ENCODE assay signal across 18 mouse cellular contexts in genomic region chr3:143509531-143509930, GRCm38 (mm10).
DNase-seq lines count a peak whose midpoint lies in the region; ATAC-seq and TF ChIP-seq lines count a peak whose summit lies in the region.
"Had no signal": no experiment of that assay in that cellular context is flagged by ENCODE, and none has a peak within 500 bp of the region (broad histone marks: within the 10 kb centered on the region; RNA-seq: fewer than 3 reads in every experiment).

No protein-coding gene starts in this region.

- no peaks in the 10 kb centered on the region for H3K27me3 ChIP-seq in heart, embryonic 14.5 days (ENCODE audit: control insufficient read depth, insufficient read depth, low read length)
- no peaks in the 10 kb centered on the region for H3K27me3 ChIP-seq in testis, adult 2 months (ENCODE audit: control insufficient read depth, insufficient read depth, low read length)
- H3K27me3 ChIP-seq in limb, embryonic 10.5 days (ENCODE audit: low read depth, poor library complexity, severe bottlenecking) = no peaks in the 10 kb centered on the region
- H3K27me3 ChIP-seq in kidney, embryonic 14.5 days (ENCODE audit: control insufficient read depth, insufficient read depth, low read length) = no peaks in the 10 kb centered on the region
- H3K27me3 ChIP-seq in kidney, adult 2 months (replicated peaks; ENCODE audit: control insufficient read depth, insufficient read depth, low read length) = no peaks in the 10 kb centered on the region
- H3K27me3 ChIP-seq: embryonic facial prominence, embryonic 12.5 days had no signal

- 14% methylated on average over 5 of the region's 5 CpGs for WGBS in heart, embryonic 14.5 days
- WGBS in limb, embryonic 10.5 days = 61% methylated on average over 5 of the region's 5 CpGs
- WGBS in kidney, embryonic 14.5 days = 62% methylated on average over 5 of the region's 5 CpGs
- WGBS in kidney, adult 2 months = 60% methylated on average over 5 of the region's 5 CpGs

- H3K4me1 ChIP-seq in heart, embryonic 14.5 days (ENCODE audit: control insufficient read depth in 2 of 2, insufficient read depth in 2 of 2, low read length in 2 of 2) = peaks cover 3 to 4% of the 10 kb centered on the region in 2 experiments; a peak in 2 of 4 replicates
- H3K4me1 ChIP-seq in testis, adult 2 months (ENCODE audit: control insufficient read depth, insufficient read depth, low read length) = no peaks in the 10 kb centered on the region
- H3K4me1 ChIP-seq in limb, embryonic 10.5 days = peaks cover 9% of the 10 kb centered on the region; the same call in 1 of the 2 replicates
- H3K4me1 ChIP-seq in kidney, embryonic 14.5 days (ENCODE audit: control insufficient read depth, insufficient read depth, low read length) = no peaks in the 10 kb centered on the region
- H3K4me1 ChIP-seq in kidney, adult 2 months (ENCODE audit: control insufficient read depth, insufficient read depth, low read length) = no peaks in the 10 kb centered on the region
- H3K4me1 ChIP-seq: embryonic facial prominence, embryonic 12.5 days had no signal

- TF ChIP-seq POLR2A in testis, adult 2 months (IDR thresholded peaks at IDR 0.05; ENCODE audit: control insufficient read depth, low read depth, low read length) = no peak
- no peak for TF ChIP-seq POLR2A in kidney, adult 2 months (IDR thresholded peaks at IDR 0.05; ENCODE audit: low read depth, low read length)

- no peak overlapping the region for H3K4me3 ChIP-seq in heart, embryonic 14.5 days (ENCODE audit: control insufficient read depth in 1 of 2, insufficient read depth in 1 of 2, low read depth in 1 of 2, low read length in 2 of 2)
- no peak overlapping the region for H3K4me3 ChIP-seq in testis, adult 2 months (ENCODE audit: control insufficient read depth, low read depth, low read length)
- no peak overlapping the region for H3K4me3 ChIP-seq in limb, embryonic 10.5 days
- no peak overlapping the region for H3K4me3 ChIP-seq in kidney, embryonic 14.5 days (ENCODE audit: low read length)
- no peak overlapping the region for H3K4me3 ChIP-seq in kidney, adult 2 months (ENCODE audit: insufficient read depth, low read depth, low read length)
- H3K4me3 ChIP-seq: embryonic facial prominence, embryonic 12.5 days had no signal

- no peaks in the 10 kb centered on the region for H3K9me3 ChIP-seq in heart, embryonic 14.5 days (ENCODE audit: control insufficient read depth, low read length)
- H3K9me3 ChIP-seq in limb, embryonic 10.5 days (replicated peaks) = no peaks in the 10 kb centered on the region
- no peaks in the 10 kb centered on the region for H3K9me3 ChIP-seq in kidney, embryonic 14.5 days (ENCODE audit: control insufficient read depth, low read length)
- H3K9me3 ChIP-seq: embryonic facial prominence, embryonic 12.5 days had no signal

- peak overlapping the region; percentile 18 to 30; a peak in 1 of 4 replicates for H3K27ac ChIP-seq in heart, embryonic 14.5 days (replicated peaks in 1 of 2; ENCODE audit: control insufficient read depth in 1 of 2, insufficient read depth in 1 of 2, low read depth in 2 of 2, low read length in 2 of 2)
- H3K27ac ChIP-seq in testis, adult 2 months (ENCODE audit: control insufficient read depth, insufficient read depth, low read depth, low read length) = peak overlapping the region; percentile 70
- H3K27ac ChIP-seq in limb, embryonic 10.5 days = 0 out of 2 replicates have a peak overlapping the region, but pooled peaks have one; percentile 10
- no peak overlapping the region for H3K27ac ChIP-seq in kidney, embryonic 14.5 days (ENCODE audit: low read depth, low read length)
- no peak overlapping the region for H3K27ac ChIP-seq in kidney, adult 2 months (ENCODE audit: insufficient read depth, low read depth, low read length)
- H3K27ac ChIP-seq: embryonic facial prominence, embryonic 12.5 days; liver, embryonic 14.5 days had no signal

- H3K36me3 ChIP-seq in heart, embryonic 14.5 days (ENCODE audit: control insufficient read depth, insufficient read depth, low read length) = no peaks in the 10 kb centered on the region
- H3K36me3 ChIP-seq in testis, adult 2 months (ENCODE audit: control insufficient read depth, insufficient read depth, low read length) = no peaks in the 10 kb centered on the region
- H3K36me3 ChIP-seq in limb, embryonic 10.5 days = no peaks in the 10 kb centered on the region
- no peaks in the 10 kb centered on the region for H3K36me3 ChIP-seq in kidney, embryonic 14.5 days (ENCODE audit: control insufficient read depth, insufficient read depth, low read length)
- no peaks in the 10 kb centered on the region for H3K36me3 ChIP-seq in kidney, adult 2 months (ENCODE audit: control insufficient read depth, insufficient read depth, low read length)
- H3K36me3 ChIP-seq: embryonic facial prominence, embryonic 12.5 days; G1E had no signal

- no peak for TF ChIP-seq CTCF in testis, adult 2 months (IDR thresholded peaks at IDR 0.05; ENCODE audit: control insufficient read depth, insufficient read depth, insufficient replicate concordance, low read depth, low read length)
- no peak for TF ChIP-seq CTCF in kidney, adult 2 months (conservative IDR thresholded peaks at IDR 0.05; ENCODE audit: insufficient read depth, insufficient read length, low read depth, low read length)

- DNase-seq in heart, adult 18-20 months = no peak
- DNase-seq in testis, postnatal 10 days (ENCODE audit: low spot score) = no peak
- no peak for DNase-seq in limb, embryonic 10.5 days (ENCODE audit: low spot score)
- DNase-seq in kidney, adult 2 months = no peak
- DNase-seq: adrenal gland, postnatal 25 days; cerebellum, adult 9-10 months; gastrocnemius, postnatal 25 days; heart, postnatal 14 days; kidney, adult 9 months; right cerebral cortex, postnatal 25 days; thymus, adult 2 months had no signal

- H3K4me2 ChIP-seq in heart, embryonic 14.5 days (ENCODE audit: low read length) = no peak overlapping the region
- no peak overlapping the region for H3K4me2 ChIP-seq in kidney, embryonic 14.5 days (replicated peaks; ENCODE audit: low read depth, low read length)
- H3K4me2 ChIP-seq: embryonic facial prominence, embryonic 12.5 days had no signal

- H3K9ac ChIP-seq in heart, embryonic 14.5 days (ENCODE audit: low read length) = no peak overlapping the region
- H3K9ac ChIP-seq in kidney, embryonic 14.5 days (ENCODE audit: low read depth, low read length) = no peak overlapping the region
- H3K9ac ChIP-seq: embryonic facial prominence, embryonic 12.5 days; liver, embryonic 14.5 days had no signal

- ATAC-seq in heart, embryonic 14.5 days (ENCODE audit: insufficient number of reproducible peaks, insufficient read depth, low FRiP score, low read depth) = no peak
- no peak for ATAC-seq in kidney, embryonic 14.5 days (ENCODE audit: low FRiP score, low TSS enrichment)
- ATAC-seq: midbrain, embryonic 16.5 days had no signal

Comparison
In these comparisons a context has a peak if more than half of its experiments do, and no peak if none do; other contexts are left out.
1. H3K27ac ChIP-seq: peak in heart, embryonic 14.5 days (2 of 2), testis, adult 2 months (single experiment) and limb, embryonic 10.5 days (single experiment); none in kidney, embryonic 14.5 days (single experiment) and kidney, adult 2 months (single experiment).